Mouse (Mus musculus) spleen, postnatal 10 days (tissue): ENCODE results near the gene Gm18596.
"Not testable (repeated sequence)": the region's sequence is repeated elsewhere in the genome, so short reads cannot be mapped to it uniquely, and the experiment has no call there.

Experiments
- DNase-seq, 2 experiments: peaks; one replicate each; pipeline ENCODE4 v3.0.0; 2021 to 2022; ENCODE audit warnings: low spot score in 2 of 2

The Gm18596 gene

DNA sequence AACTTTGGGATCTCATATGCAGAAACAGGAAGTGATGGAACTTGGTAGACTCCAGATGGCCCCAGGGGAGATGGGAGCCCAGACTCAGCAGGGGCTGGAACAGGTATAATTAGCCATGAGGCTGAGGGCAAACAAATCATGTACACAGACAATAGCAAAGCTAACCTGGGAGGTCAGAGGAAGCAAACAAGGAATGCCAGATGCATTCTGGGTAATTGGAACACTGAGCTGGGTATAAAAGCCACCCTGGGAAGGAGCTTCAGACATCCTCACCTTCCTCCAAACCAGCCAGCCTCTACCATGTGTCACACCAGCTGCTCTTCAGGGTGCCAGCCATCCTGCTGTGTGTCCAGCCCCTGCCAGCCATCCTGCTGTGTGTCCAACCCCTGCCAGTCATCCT is 31.3 kb downstream of the Gm18596 start, which contains the start of gene Gm10024:
TSS of gene Gm10024 (plus strand) at position 301 of the 400 bp plus-strand sequence.
- DNase-seq = not testable (repeated sequence)

DNA sequence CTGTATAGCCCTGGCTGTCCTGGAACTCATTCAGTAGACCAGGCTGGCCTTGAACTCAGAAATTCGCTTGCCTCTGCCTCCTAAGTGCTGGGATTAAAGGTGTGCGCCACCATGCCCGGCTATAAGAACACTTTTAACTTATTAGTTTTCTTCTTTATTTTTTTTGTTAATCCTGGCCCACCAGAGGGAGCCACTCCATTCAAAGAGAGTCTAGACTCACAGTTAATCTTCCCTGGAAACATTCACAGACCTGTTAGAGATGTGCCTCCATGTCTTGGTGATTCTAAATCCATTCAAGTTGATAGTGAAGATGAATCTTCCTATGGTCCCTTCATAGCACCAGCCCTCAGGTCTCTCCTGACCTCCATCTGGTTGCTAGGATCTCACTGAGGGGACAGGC is 32.6 kb downstream of the Gm18596 start:
- DNase-seq = no peak

DNA sequence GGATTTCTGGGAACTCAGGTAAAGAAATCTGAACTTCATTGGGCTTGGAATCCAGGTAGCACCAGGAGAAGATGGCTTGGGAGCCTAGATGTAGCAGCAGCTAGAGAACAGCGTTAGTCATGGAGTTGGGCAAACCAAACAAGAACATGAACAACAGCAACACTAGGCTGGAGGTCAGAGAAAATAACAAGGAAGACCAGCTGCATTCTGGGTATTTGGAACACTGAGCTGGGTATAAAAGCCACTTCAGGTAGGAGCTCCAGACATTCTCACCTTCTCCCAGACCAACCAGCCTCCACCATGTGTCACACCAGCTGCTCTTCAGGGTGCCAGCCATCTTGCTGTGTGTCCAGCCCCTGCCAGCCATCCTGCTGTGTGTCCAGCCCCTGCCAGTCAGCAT is 36.1 kb downstream of the Gm18596 start, which contains the start of gene Gm10272:
TSS of gene Gm10272 (plus strand) at position 301 of the 400 bp plus-strand sequence.
- DNase-seq = no peak

DNA sequence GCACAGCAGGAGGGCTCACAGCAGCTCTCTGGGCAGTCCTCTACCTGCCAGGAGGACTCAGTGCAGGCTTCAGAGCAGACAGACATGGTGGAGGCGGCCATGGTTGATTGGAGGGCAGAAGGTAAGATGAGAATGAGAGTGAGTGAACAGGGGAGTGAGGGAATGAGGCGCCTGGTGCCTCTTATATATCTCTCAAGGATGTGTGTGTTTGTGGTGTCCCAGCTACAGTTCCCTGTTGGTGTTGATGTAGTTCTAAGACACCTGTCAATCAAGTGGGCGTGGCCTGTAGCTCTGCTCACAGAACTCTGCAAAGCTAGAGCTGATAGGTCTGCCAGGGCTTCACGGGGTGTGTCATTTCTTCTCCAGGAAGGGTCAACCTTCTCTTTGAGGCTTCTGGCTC is 45.3 kb downstream of the Gm18596 start, which contains the start of gene Gm9508:
TSS of gene Gm9508 (minus strand) at position 101 of the 400 bp plus-strand sequence.
- DNase-seq = no peak
